Mouse (Mus musculus) heart, embryonic 15.5 days (tissue): ENCODE results near the gene Dgkh. TPM values are rescaled to one million over a fixed set of nuclear protein-coding genes. Genes with fewer than 3 reads are reported as not detected.

Experiments used
- polyA plus RNA-seq: library from polyadenylated mRNA; unstranded; fragments of >200 nt; fragmentation: Nextera tagmentation; extraction: Ambion mirVana; gene quantifications from 2 replicates; pipeline ENCODE4 v1.2.1, GENCODE M21; 2015

Gene Dgkh
- polyA plus RNA-seq, 1 experiment from 2014 or later: 1.4 TPM

Other genes with a start within 250 kb of the Dgkh start
- 13.4 and 13.8 TPM in 2 replicates for gene Akap11, start 196.0 kb downstream of the Dgkh start, polyA plus RNA-seq
- 15.5 and 17.6 TPM in 2 replicates for gene Vwa8, start 116.3 kb upstream of the Dgkh start, polyA plus RNA-seq